Mouse (Mus musculus) monocyte, adult 2 months (primary cell): ENCODE data around the gene Cryzl2.

Source experiments
- DNase-seq, 2 experiments: peaks; one replicate each; pipeline ENCODE4 v3.0.0; 2022; ENCODE audit warnings: low spot score in 2 of 2, low read depth in 1 of 2

Cryzl2 gene

DNA sequence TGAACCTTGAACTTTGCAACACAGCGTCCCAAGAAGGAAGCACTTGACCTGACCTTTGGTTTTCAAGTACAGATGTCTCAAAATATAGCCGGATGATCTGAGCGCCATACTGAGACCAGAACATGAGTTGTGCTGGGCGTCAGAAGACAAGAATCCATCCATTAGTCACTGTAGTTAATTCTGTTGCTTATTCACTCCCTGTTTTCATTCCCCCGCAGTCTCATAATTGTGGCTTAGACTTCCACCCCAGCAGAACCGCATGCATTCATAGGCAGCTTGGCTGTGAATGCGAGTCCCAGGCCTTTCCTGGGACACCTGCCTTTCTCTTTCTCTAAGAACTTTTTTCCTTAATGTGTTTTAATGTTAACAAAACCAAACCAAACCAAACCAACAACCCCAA is 14.3 kb downstream of the Cryzl2 start:
- no peak for DNase-seq

DNA sequence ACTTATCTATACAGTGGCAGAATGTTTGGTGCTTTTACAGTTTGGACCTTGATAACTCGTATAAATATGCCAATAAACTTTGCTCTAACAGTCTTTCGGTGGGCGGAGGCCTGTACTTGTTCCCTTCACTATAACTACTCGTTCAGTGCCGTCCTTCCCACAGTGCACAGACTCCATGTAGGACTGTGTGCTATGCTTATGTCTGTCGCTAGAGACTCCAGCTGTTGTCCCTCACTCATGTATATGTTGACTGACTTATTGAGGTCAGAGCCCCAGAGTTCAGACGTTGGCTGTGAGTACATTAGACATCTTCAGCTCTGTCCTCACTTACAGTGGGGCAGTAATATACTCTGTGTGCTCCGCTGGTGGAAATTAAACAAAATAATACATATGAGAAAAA is 16.5 kb downstream of the Cryzl2 start:
- DNase-seq = no peak

DNA sequence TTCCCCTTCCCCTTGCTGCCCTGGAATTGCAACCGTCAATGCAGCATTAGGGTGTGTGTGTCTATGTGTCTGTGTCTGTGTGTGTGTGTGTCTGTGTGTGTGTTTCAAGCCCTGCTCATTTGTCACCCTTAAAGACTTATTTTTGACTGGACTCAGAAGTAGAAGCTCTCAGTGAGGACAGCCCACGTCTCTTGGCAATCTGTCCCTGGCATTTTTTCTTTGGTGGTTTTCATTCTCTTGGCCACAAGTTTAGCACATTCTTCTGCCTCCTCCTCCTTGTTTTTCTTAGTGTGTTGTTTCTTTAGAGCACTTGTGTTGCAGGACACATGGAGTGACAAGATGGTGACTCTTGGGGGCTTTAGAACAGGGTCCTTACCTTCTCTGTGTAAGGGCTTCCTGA is 17.9 kb downstream of the Cryzl2 start:
- no peak for DNase-seq

DNA sequence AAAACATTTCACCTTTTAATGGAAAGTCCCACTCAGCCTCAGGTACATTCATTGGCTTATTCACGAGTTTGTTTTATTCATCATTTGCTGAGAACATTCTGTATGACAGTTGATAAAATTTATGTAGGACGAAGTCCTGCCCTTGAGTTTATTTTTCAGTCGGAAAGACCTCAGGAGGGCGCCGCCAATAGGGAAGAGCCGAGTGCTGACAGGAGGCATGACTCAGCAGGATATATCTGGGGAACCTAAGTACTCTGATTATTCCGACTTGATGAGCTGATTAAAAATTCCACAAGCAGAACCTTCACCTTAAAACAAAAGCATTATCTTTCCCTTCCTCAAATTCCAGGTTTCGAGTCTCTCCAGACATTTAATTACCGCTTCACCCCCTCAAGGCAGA is 21.7 kb downstream of the Cryzl2 start:
- no peak for DNase-seq

DNA sequence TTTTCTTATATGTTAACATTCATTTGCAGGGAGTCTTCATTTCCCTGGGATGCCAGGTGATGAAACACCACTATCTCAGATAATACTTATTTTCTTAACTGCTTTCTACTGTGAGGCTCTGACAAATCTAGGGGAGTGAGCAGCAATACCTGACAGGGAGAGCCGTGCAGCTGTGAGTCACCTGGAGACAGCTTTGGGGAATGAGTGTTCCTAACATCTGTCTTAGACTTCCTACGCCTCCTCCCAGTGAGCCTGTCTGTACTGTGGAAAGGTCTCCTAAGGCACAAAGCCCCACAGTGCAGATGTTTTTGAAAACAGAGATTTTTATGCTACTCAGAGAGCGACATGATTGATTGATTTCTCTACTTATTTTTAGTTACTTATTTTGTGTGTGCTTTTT is 22.5 kb downstream of the Cryzl2 start:
- DNase-seq = no peak

DNA sequence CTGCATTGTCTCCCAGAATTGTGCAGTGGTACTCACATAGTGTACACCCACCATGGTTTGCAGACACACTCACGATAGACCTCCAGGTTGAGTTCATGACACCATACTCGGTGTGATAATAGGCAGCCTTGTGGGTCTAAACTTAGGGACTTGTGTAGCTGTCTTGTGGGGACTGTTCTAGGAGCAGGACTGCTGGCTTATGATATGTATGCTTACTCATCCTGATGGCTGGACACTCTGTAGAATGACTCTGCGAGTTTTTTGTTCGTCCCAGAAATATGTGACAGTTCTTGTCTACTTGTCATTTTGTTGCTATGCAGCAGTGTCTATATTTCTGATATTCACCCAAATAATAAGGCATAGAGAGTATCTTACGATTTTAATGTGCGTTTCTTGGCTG is 23.3 kb downstream of the Cryzl2 start:
- DNase-seq = no peak

DNA sequence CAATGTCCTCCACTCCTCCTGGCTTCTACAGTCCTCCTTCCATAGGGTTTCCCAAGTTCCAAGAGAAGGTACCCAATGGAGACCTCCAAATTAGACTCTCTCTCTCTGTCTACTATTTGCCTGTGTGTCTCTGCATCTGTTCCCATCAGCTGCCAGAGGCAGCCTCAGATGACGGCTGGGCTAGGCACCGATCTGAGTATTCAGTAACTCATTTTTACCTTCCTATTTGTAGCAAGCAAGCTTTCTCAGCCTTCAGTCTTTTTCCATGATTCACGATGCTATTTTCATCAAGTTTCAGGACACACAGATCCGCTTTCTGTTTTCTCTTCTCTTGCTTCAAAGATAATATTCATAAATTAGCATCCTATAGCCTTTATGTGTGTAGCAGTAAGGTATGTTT is 25.8 kb downstream of the Cryzl2 start:
- no peak for DNase-seq

DNA sequence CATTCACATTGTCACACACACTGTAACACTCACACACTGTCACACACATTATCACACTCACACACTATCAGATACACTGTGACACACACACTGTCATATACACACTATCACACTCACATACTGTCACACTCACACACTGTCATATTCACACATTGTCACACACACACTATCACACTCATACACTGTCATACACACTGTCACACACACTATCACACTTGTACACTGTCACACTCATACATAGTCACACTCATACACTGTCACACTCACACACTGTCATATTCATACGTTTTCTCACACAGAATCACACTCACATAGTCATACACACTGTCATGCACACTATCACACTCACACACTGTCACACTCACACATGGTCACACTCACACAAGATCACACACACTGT is 42.3 kb downstream of the Cryzl2 start:
- no peak for DNase-seq

DNA sequence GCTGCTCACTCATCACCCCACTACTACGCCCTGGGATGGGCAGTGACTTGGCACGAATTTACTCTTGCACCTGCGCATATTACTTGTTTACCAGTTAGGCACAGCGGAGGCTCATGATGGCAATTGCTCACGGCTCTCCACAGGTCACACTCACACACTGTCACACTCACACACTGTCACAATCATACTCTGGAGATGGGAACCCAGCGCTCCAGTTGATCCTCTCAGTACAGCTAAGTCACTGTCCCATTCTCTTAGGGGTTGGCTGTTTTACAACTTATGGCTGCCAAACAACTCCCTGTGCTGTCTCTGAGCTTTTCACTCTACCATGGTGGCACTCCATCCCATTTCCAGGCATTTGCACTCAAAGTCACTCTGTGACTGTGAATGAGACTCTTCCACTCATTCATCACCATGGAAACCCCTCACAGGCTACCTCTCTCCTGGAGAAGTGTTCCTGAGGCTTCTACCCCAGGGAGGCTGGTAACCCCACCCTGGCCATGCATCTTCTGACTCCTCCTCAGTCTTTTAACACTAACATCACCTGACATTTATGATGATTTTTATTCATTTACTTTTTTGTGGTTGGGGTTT is 43.1 kb downstream of the Cryzl2 start:
- no peak for DNase-seq

DNA sequence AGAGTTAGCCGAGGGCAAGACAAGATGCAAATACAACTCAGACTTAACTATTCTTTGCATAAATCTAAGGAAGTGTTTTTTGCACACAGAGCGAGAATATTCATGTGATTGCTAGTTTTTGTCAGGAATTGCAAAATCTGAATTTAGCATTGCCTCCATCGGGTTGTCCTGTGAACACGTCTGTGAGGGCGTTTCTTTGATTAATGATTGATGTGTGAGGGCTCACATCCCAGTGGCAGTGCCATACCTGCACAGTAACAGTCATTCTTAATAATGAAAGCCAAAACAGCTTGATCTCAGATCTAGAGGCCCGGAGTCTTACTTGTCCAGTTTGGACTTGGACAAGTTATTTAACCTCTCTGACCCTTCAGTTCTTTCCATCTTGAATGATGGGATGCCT is 44.7 kb downstream of the Cryzl2 start:
- DNase-seq = no peak

DNA sequence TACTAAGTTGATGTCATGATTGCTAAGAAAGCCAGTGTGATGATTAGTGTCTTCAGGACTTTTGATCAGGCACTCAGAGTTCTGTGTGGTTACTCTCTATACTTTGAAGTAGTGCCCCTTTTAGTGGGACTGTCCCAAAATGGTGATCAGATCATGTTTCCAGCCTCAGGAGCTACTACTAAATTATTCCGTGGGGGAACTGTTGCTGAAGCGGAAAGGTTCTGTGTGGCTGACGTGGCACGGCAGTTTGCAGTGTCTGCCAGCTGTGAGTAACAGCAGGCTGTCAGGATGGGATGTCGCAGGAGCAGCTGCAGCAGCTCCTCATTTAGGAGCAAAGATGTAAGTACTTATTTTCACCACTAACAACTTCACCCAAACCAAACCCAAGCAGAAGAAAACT is 48.1 kb downstream of the Cryzl2 start, which contains the start of gene Sec16b:
Gene Sec16b, plus strand, starts transcription at position 207 of the 400 bp plus-strand sequence.
- no peak for DNase-seq

DNA sequence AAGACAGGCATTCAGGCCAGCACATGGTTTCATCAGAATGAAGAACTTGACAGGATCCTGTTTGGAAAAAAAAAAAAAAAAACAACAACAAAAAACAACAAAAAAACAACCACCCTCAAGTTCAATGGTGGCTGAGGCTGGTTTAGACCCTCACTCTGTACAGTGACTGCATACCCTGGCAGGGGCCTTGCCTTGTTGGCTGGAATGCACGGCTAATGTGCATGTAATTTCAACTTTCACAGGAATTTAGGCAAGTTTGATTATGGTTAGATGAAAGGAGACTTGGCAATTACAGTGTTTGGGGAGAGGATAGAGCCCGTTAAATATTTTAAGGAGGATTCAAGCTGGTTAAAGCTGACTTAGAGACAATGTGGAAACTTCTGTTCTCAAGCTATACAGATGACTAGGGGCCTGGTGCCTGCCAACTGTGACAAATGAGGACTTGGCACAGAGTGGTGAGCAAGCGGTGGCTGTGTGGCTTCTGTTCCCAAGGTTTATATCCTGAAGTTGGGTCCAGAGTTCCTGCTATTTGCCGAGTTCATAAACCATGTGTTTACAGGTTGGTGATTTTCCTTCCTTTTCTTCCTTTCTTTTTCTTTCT is 48.7 kb downstream of the Cryzl2 start:
- no peak for DNase-seq

DNA sequence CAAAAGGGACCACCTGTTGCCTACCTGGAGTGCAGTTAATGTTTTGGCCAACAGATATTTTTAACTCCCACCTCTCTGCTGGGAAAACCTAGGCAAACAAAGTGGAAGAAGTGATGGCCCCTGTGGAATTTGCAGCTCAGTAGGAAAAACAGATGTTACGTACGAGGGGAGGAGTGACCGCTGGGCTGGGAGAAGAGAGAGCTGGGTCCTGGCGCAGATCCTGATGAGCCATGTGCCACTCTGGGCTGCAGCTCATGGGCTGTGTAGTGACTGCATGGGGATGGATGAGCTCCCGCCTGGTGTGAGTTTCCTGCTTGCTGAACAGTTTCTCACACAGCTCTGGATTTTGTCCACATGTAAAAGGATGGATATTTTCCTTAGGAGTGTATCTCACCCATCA is 49.4 kb downstream of the Cryzl2 start:
- DNase-seq = no peak

DNA sequence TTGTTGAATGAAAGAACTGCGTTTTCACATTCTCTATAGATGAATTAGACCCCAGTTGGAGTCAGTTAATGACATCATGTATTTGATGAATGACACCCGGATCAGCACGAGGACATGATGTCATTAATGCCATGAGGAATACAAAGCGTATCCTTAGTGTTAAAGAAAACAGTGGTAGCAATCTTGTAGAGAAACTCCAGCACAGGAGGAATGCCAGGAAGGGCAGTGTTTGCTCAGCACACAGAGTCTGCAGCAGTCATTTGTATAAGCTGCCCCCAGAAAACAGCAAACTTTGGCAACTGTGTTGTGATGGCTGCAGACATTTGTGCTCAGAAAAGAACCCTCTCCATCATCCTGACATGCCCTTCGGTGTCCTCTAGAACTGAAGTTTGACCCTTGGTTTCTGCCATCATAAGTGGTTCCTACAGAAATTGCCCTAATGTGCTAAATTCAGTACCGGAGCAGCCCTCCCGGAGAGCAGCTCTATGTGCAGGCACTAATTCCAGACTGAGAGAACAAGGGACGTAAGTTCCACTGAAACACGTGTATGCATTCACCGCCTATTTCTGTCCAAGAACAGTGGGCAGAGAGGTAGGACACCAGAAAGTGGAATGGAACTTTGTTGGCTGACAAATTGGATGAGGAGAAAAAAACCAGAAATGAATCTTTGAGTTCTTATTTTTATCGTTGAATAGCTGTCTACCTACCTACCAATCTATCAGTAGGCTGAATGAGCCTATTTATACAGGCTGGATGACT is 54.5 kb downstream of the Cryzl2 start:
- DNase-seq = no peak

DNA sequence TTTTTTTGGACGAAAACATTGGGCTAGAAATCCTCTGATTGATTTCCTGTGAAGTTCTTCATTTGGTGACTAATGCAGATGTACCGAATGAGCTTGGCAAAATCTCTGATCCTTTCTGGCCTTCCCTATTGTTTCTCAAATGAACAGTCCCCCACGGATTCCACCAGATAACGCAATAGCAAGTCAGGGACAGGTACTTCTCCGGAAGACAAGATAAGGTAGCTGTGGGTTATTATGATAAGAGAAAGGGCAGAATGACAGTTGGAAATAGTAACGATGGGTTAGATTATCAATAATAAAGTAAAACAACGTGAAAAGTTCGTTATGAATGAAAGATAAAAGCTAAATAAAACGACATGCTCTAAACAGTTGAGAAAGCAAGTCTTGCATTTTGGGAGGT is 55.2 kb downstream of the Cryzl2 start:
- no peak for DNase-seq

DNA sequence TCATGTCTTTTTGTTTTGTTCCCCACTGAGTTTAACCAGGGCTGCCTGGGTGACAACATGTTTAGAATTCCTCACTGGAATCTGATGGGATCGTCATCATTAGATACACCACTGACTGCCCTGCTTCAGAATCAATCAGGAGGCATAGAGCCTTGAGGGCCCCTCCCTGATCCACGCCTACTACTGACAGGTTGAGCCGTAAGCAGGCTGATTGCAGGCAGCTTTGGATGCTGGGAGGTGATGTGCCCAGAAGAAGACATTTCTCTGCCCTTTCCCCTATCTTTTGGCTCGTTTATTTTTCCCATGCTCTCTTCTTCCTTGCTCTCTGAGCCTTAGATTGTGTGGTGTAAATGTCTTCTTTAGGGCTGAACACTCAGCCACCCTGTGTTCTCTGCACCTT is 55.9 kb downstream of the Cryzl2 start:
- no peak for DNase-seq

DNA sequence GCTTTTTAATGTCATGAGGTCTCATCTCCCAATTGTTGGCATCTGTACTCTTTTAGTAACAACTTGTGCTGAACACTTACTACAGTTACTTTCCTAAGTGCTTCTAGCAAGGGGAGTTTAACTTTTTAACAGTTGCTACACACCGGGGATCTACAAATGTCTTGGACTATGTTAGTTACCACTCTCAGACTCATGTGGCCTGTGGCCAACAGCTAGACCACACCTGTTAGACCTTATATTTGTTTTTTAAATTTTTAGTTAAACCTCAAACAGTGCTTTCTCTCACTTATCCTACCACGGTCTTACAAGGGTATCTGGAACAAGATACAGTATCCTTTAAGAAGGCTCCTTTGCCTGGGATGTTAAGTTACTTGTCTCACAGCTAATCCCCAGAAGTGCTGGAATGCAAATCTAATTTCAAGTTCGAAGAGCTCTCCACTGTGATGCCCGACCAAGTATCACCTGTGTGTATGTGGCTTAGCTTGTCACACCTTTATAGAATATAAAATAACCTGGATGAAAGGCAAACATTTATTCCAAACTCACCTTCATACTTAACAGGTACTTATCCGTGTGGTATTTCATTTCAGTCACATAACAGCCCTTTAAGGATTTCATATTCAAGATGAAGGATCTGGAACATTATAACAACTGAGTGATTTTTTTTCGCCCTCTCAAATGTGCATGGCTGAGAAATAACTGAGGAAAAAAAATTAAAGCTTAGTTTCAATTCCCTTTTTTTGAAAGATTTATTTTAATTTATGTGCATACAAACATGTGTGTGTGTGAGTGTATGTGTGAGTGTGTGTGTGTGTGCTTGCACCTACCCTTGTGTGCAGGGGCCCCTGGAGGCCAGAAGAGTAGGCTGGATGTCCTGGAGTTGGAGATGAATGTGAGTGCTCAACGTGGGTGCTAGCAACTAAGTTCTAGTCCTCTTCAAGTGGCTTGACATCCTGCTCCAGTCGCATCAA is 58.7 kb downstream of the Cryzl2 start:
- no peak for DNase-seq

DNA sequence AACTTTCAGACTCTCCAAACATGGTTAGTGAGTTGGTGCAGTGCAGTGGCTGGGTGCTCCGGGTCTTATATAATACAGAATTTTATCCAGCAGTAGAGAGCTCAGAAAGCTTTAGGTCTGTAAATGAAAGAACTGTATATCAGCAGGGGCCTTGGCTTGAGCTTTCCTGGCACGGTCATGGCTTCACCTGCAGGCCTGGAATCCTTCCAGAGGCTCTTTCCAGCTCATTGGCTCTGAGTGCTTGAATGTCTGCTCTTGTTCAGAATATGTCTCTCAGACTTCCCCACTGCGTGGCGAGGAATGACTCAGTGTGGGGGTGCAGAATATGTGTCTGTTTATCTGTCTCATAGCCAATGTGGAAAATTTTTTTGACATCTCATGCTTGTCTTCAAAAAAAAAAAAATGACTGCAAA is 59.7 kb downstream of the Cryzl2 start:
- DNase-seq = no peak

DNA sequence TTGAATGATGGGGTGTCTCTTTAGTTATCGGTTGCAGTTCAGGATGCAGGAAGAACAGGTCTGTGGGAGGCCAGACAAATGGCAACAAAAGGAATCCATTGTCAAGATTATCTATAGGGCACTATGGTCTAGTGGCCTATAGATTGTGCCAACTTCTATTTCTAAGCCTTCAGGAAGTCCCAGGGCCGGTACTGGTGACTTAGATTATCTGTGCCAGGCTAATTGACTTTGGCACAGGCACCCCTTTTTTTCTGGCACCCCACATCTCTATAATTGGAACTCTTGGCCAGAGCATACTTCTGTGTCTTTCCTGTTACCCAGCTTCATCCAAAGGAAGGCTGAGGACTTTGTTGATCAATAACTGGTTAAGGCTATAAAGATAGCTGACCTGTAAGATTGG is 61.0 kb downstream of the Cryzl2 start:
- DNase-seq = no peak

DNA sequence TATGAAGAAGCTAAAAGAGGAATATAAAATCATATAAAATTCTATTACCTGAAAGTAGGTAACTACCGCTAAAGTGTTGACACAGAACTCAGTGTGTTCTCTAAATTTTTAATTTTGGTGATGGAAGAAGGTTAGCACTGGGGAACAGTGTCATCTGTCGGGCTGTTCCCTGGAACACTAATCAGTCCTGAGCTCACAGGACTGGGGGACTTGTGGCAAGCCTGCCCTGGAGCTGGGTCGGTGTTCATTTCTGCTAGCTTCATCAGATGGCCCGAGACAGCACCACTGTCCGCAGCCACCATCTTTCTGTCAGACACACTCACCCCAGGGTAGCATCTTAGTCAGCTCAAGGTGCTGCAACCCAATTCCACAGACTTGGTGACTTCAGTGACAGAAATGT is 63.9 kb downstream of the Cryzl2 start:
- no peak for DNase-seq

DNA sequence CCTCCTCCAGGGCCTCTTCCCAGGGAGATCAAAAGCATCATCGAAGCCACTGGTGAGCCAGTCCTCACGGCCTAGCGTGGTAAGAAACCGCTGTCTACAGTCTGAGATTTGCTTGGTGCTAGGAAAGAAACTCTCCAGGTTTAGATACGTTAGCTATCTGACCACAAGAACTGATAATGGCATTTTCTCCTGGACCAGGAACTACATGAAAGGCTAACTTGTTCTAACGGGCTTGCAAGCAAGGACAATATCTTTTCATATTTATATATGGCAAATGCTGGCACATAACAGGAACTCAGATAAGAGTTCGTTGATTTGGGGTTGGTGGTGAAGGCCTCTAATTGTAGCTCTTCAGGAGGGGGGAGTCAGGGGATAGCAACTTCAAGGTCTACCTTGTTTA is 66.4 kb downstream of the Cryzl2 start:
- DNase-seq = no peak
